Mouse (Mus musculus) testis, adult 2 months (tissue): ENCODE measurements around the gene Yeats2. TPM values are rescaled to one million over a fixed set of nuclear protein-coding genes. Genes with fewer than 3 reads are reported as not detected.

Experiments
- H3K27ac ChIP-seq: fragments of 200-500 bp; 2 replicates; pipeline ENCODE4 v1.5.1; 2012; ENCODE audit warnings: low read depth, low read length; ENCODE audit not compliant: control insufficient read depth, insufficient read depth
- H3K27me3 ChIP-seq: fragments of 200-500 bp; 2 replicates; pipeline ENCODE4 v1.6.1; 2012; ENCODE audit warnings: mild to moderate bottlenecking, low read length, moderate library complexity; ENCODE audit not compliant: control insufficient read depth, insufficient read depth
- H3K36me3 ChIP-seq: fragments of 200-500 bp; 2 replicates; pipeline ENCODE4 v1.6.1; 2012; ENCODE audit warnings: mild to moderate bottlenecking, low read length; ENCODE audit not compliant: control insufficient read depth, insufficient read depth
- H3K4me1 ChIP-seq: fragments of 200-500 bp; 2 replicates; pipeline ENCODE4 v1.6.1; 2012; ENCODE audit warnings: low read length; ENCODE audit not compliant: control insufficient read depth, insufficient read depth
- H3K4me3 ChIP-seq: fragments of 200-500 bp; 2 replicates; pipeline ENCODE4 v1.5.1; 2012; ENCODE audit warnings: low read depth, mild to moderate bottlenecking, low read length, moderate library complexity, mixed read lengths; ENCODE audit not compliant: control insufficient read depth
- CTCF ChIP-seq: fragments of 200-500 bp; IDR thresholded peaks from 2 replicates; pipeline ENCODE4 v1.5.1; 2012; ENCODE audit warnings: low read depth, mild to moderate bottlenecking, inconsistent platforms, low read length, moderate library complexity; ENCODE audit not compliant: control insufficient read depth, insufficient read depth, insufficient replicate concordance
- POLR2A ChIP-seq: fragments of 200-500 bp; IDR thresholded peaks from 2 replicates; pipeline ENCODE4 v1.6.1; 2012; ENCODE audit warnings: low read depth, mild to moderate bottlenecking, inconsistent platforms, low read length, moderate library complexity; ENCODE audit not compliant: control insufficient read depth
- polyA plus RNA-seq: library from polyadenylated mRNA; depleted of rRNA; stranded (reverse); fragments of >200 nt; gene quantifications from 2 replicates; pipeline ENCODE4 v1.2.3, GENCODE M21; 2012; rRNA removed

The Yeats2 gene
- polyA plus RNA-seq: 8.1 and 8.6 TPM in 2 replicates

DNA sequence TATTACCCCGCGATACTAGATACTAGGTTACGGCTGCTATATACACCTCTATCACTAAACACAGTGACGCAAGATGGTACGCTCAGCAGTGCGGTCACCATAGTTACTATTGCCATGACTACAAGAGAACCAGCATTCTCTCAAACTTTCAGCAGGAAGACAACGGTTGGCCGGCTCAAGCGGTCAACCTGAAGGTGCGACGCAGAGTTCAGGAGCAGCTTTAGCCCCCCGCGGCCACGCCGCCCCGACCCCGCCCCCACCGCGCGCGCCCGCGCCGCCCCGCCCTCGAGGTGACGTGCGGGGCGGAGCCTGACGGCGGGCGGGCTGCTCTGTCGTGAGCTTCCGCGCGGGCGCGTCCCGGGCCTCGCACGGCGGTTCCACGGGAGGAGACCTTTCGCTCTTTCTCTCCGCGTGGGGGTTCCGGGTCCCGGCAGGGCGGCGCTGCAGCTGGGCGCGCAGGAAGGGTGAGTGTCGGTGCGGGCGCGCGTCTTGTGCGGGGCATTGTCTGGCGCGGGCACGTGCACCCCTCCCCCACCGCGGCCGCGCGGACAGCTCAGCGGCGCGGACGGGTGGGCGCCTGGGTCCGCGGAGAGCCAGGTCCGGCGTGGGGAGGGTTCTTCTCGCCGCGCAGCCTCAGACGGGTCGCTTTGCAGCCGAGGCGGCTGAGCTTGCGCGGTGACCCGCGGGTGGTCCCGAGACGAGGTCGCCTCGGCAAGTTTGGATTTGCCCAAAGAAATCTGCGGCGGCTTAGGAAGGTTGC lies at the start of gene Yeats2:
Yeats2 (plus strand) TSS at position 292 of the 760 bp plus-strand sequence.
- peaks cover 5% of the 10 kb centered on the region; the same call in 1 of the 2 replicates for H3K4me1 ChIP-seq
- no peaks in the 10 kb centered on the region for H3K27me3 ChIP-seq
- TF ChIP-seq POLR2A (peak; percentile 70), CTCF (no peak)
- peak within 1 kb of the TSS; percentile 93 for H3K27ac ChIP-seq
- H3K4me3 ChIP-seq: peak within 1 kb of the TSS; percentile 96
- no peaks in the 10 kb centered on the region for H3K36me3 ChIP-seq

GRCm38 (mm10) chr16:20095966-20096365 lies 44.9 kb upstream of the Yeats2 start:
- no peak overlapping the region for H3K27ac ChIP-seq
- TF ChIP-seq POLR2A (no peak), CTCF (no peak; the same call in 1 of the 2 replicates)
- H3K36me3 ChIP-seq: no peaks in the 10 kb centered on the region
- no peaks in the 10 kb centered on the region; the same call in 1 of the 2 replicates for H3K4me1 ChIP-seq
- no peak overlapping the region for H3K4me3 ChIP-seq
- no peaks in the 10 kb centered on the region for H3K27me3 ChIP-seq

- Histone ChIP-seq H3K4me1 (no peaks in the 10 kb centered on the region; the same call in 1 of the 2 replicates), H3K36me3 (no peaks in the 10 kb centered on the region), H3K27me3 (no peaks in the 10 kb centered on the region), H3K4me3 (peak within 1 kb of the TSS; percentile 79), H3K27ac (peak within 1 kb of the TSS; percentile 83)
- 0 out of 2 replicates have a peak, but pooled peaks have one; percentile 36 for TF ChIP-seq CTCF
- peak; percentile 97 for TF ChIP-seq POLR2A
Observed at GRCm38 (mm10) chr16:20097069-20097710, 43.7 kb upstream of the Yeats2 start, which contains the start of gene Klhl24. Gene Klhl24, plus strand, starts transcription at chr16:20097542.

GRCm38 (mm10) chr16:20097711-20098374 lies 43.0 kb upstream of the Yeats2 start:
- Histone ChIP-seq H3K4me1 (no peaks in the 10 kb centered on the region; the same call in 1 of the 2 replicates), H3K4me3 (peak overlapping the region; percentile 79), H3K27ac (peak overlapping the region; percentile 83), H3K36me3 (no peaks in the 10 kb centered on the region), H3K27me3 (no peaks in the 10 kb centered on the region)
- TF ChIP-seq CTCF (no peak), POLR2A (no peak)

GRCm38 (mm10) chr16:20098375-20098727 lies 42.5 kb upstream of the Yeats2 start:
- no peaks in the 10 kb centered on the region for H3K36me3 ChIP-seq
- peak overlapping the region; percentile 79 for H3K4me3 ChIP-seq
- no peaks in the 10 kb centered on the region; the same call in 1 of the 2 replicates for H3K4me1 ChIP-seq
- H3K27ac ChIP-seq: peak overlapping the region; percentile 27
- H3K27me3 ChIP-seq: no peaks in the 10 kb centered on the region
- TF ChIP-seq POLR2A (no peak), CTCF (no peak)

DNA sequence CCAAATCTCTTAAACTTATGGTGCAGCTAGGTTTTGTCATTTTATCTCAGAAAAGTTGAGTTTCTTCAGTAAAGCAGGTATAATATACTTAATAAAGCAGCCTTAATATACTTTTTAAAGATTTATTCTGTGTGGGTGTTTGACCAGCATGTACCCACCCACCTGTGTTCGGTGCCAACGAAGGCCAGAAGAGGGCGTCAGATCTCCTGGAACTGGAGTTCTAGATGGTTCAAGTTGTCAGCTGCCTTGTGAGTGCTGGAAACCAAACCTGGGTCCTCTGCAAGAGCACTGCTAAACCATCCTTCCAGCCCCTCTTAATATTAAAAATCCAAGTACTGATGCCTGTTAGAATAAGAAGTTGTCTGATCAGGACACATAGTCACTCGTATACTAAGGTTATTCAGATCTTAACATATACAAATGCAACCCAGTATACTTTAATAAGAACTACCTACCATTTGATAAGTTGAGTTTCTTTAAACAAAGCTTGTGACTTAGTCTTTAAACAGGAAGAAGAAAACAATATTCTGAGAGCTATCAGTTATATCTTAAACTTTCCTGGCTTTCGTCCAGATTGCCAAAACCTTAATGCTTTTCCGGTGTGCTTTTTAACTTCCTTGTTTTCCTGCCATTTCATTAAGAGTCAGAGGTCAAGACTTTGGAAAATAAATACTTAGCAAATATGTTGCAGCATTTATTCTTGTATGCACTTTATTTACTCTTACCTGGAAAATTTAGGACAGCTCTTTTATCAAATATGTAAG lies 41.8 kb upstream of the Yeats2 start:
- H3K36me3 ChIP-seq: no peaks in the 10 kb centered on the region
- no peaks in the 10 kb centered on the region for H3K27me3 ChIP-seq
- TF ChIP-seq CTCF (no peak), POLR2A (no peak)
- no peaks in the 10 kb centered on the region; the same call in 1 of the 2 replicates for H3K4me1 ChIP-seq
- H3K4me3 ChIP-seq: no peak overlapping the region
- no peak overlapping the region for H3K27ac ChIP-seq
